Mouse (Mus musculus): ENCODE data around the gene Map1a. TPM values are rescaled to one million over a fixed set of nuclear protein-coding genes. Genes with fewer than 3 reads are reported as not detected.

The Map1a gene
- polyA plus RNA-seq, 1 experiment from 2014 or later, result 16.8 TPM

Other genes with a start within 250 kb of the Map1a start
- gene Tgm5, start 203.8 kb upstream of the Map1a start, polyA plus RNA-seq (2016; fragmentation: Nextera tagmentation; extraction: Ambion mirVana), result not detected in 2 replicates
- not detected in 2 replicates for gene Tgm7, start 179.8 kb upstream of the Map1a start, polyA plus RNA-seq (2016; fragmentation: Nextera tagmentation; extraction: Ambion mirVana)
- 29.7 and 34.4 TPM in 2 replicates for gene Adal, start 149.2 kb upstream of the Map1a start, polyA plus RNA-seq (2016; fragmentation: Nextera tagmentation; extraction: Ambion mirVana)
- 21.2 and 24.2 TPM in 2 replicates for gene Lcmt2, start 148.9 kb upstream of the Map1a start, polyA plus RNA-seq (2016; fragmentation: Nextera tagmentation; extraction: Ambion mirVana)
- gene Tubgcp4, start 118.9 kb upstream of the Map1a start, polyA plus RNA-seq (2016; fragmentation: Nextera tagmentation; extraction: Ambion mirVana), result 81.9 and 82.5 TPM in 2 replicates
- 14.3 TPM in 2 replicates for gene Zscan29, start 118.5 kb upstream of the Map1a start, polyA plus RNA-seq (2016; fragmentation: Nextera tagmentation; extraction: Ambion mirVana)
- 230 and 245 TPM in 2 replicates for gene Trp53bp1, start 18.2 kb upstream of the Map1a start, polyA plus RNA-seq (2016; fragmentation: Nextera tagmentation; extraction: Ambion mirVana)
- gene Ppip5k1, start 65.8 kb downstream of the Map1a start, polyA plus RNA-seq (2016; fragmentation: Nextera tagmentation; extraction: Ambion mirVana), result 13.2 and 15.1 TPM in 2 replicates
- gene Ckmt1, start 68.1 kb downstream of the Map1a start, polyA plus RNA-seq (2016; fragmentation: Nextera tagmentation; extraction: Ambion mirVana), result 6.4 and 7.2 TPM in 2 replicates
- not detected in 2 replicates for gene Strc, start 97.6 kb downstream of the Map1a start, polyA plus RNA-seq (2016; fragmentation: Nextera tagmentation; extraction: Ambion mirVana)
- gene Pdia3, start 124.2 kb downstream of the Map1a start, polyA plus RNA-seq (2016; fragmentation: Nextera tagmentation; extraction: Ambion mirVana), result 457 and 459 TPM in 2 replicates
- 3.0 and 3.3 TPM in 2 replicates for gene Catsper2, start 124.2 kb downstream of the Map1a start, polyA plus RNA-seq (2016; fragmentation: Nextera tagmentation; extraction: Ambion mirVana)
- gene Ell3, start 154.7 kb downstream of the Map1a start, polyA plus RNA-seq (2016; fragmentation: Nextera tagmentation; extraction: Ambion mirVana), result 1.7 and 2.3 TPM in 2 replicates
- 456 and 461 TPM in 2 replicates for gene Serf2, start 159.6 kb downstream of the Map1a start, polyA plus RNA-seq (2016; fragmentation: Nextera tagmentation; extraction: Ambion mirVana)
- gene Hypk, start 163.7 kb downstream of the Map1a start, polyA plus RNA-seq (2016; fragmentation: Nextera tagmentation; extraction: Ambion mirVana), result 108 and 127 TPM in 2 replicates
- 0.85 and 1.2 TPM in 2 replicates for gene Serinc4, start 167.2 kb downstream of the Map1a start, polyA plus RNA-seq (2016; fragmentation: Nextera tagmentation; extraction: Ambion mirVana)
- 66.4 and 70.8 TPM in 2 replicates for gene Mfap1b, start 184.5 kb downstream of the Map1a start, polyA plus RNA-seq (2016; fragmentation: Nextera tagmentation; extraction: Ambion mirVana)
- gene Mfap1a, start 217.1 kb downstream of the Map1a start, polyA plus RNA-seq (2016; fragmentation: Nextera tagmentation; extraction: Ambion mirVana), result 31.9 and 34.8 TPM in 2 replicates
- gene Wdr76, start 217.1 kb downstream of the Map1a start, polyA plus RNA-seq (2016; fragmentation: Nextera tagmentation; extraction: Ambion mirVana), result 11.0 TPM in 2 replicates

All from midbrain, embryonic 12.5 days (tissue).